In the genomic region with DNA sequence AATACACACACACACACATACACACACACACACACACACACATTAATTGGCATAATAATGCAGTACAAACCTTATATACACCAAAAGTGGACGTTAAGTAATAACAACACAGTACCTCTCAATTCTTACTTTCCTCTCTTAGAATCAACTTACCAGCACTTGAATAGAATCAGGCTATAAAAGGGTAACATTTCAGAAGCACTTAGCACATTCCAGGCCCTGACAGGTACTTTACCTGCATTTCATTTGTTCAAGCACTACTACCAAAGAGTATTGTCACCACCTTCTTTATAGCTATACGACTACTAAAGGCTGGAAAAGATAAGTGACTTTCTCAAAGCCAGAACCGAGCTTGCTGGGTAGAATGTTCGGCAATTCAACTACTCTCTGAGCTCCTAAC, we compare ENCODE assay signal across 7 mouse cellular contexts. TPM values are rescaled to one million over a fixed set of nuclear protein-coding genes. Genes with fewer than 3 reads are reported as not detected.
A peak's percentile ranks its signal among the peaks of the same experiment; 100 is the strongest.
DNase-seq lines count a peak whose midpoint lies in the region; ATAC-seq lines count a peak whose summit lies in the region.

No protein-coding gene starts in this region.

- H3K4me2 ChIP-seq in forebrain, embryonic 15.5 days (replicated peaks): peak overlapping the region; percentile 64
- peak overlapping the region; percentile 75 for H3K4me2 ChIP-seq in liver, embryonic 16.5 days (ENCODE audit: low read depth, low read length)

- no peaks in the 10 kb centered on the region for H3K27me3 ChIP-seq in megakaryocyte, embryonic 14.5 days (replicated peaks)
- H3K27me3 ChIP-seq in forebrain, embryonic 15.5 days: peaks cover 9% of the 10 kb centered on the region; the same call in 1 of the 2 replicates
- no peaks in the 10 kb centered on the region for H3K27me3 ChIP-seq in liver, embryonic 16.5 days (ENCODE audit: control insufficient read depth, insufficient read depth, low read depth, low read length)

- no peak for DNase-seq in adrenal gland, adult 2 months
- DNase-seq in urinary bladder, postnatal 10 days (ENCODE audit: low spot score): no peak
- no peak for DNase-seq in testis, postnatal 10 days (ENCODE audit: low spot score)

- ATAC-seq in megakaryocyte, adult 5-6 weeks (ENCODE audit: poor library complexity, severe bottlenecking): no peak
- no peak for ATAC-seq in forebrain, embryonic 15.5 days (replicated peaks)
- no peak for ATAC-seq in liver, embryonic 16.5 days (ENCODE audit: low read depth)

- H3K9me3 ChIP-seq in megakaryocyte, embryonic 14.5 days: no peaks in the 10 kb centered on the region
- no peaks in the 10 kb centered on the region for H3K9me3 ChIP-seq in forebrain, embryonic 15.5 days
- H3K9me3 ChIP-seq in liver, embryonic 16.5 days (replicated peaks; ENCODE audit: control insufficient read depth, low read length): no peaks in the 10 kb centered on the region

- no peak overlapping the region for H3K27ac ChIP-seq in forebrain, embryonic 15.5 days (replicated peaks)
- H3K27ac ChIP-seq in liver, embryonic 16.5 days (ENCODE audit: low read length): peak overlapping the region; percentile 90; the same call in 1 of the 2 replicates

- peaks cover 11% of the 10 kb centered on the region for H3K36me3 ChIP-seq in megakaryocyte, embryonic 14.5 days (replicated peaks; ENCODE audit: low read length)
- no peaks in the 10 kb centered on the region for H3K36me3 ChIP-seq in forebrain, embryonic 15.5 days
- H3K36me3 ChIP-seq in liver, embryonic 16.5 days (ENCODE audit: control insufficient read depth, insufficient read depth): no peaks in the 10 kb centered on the region

- H3K9ac ChIP-seq in forebrain, embryonic 15.5 days (replicated peaks): no peak overlapping the region
- H3K9ac ChIP-seq in liver, embryonic 16.5 days (ENCODE audit: low read depth, low read length): peak overlapping the region; percentile 92

- peaks cover 26% of the 10 kb centered on the region for H3K4me1 ChIP-seq in megakaryocyte, embryonic 14.5 days
- peaks cover 15% of the 10 kb centered on the region for H3K4me1 ChIP-seq in forebrain, embryonic 15.5 days
- peaks cover 14% of the 10 kb centered on the region for H3K4me1 ChIP-seq in liver, embryonic 16.5 days (ENCODE audit: control insufficient read depth, low read depth, low read length)

- H3K4me3 ChIP-seq in megakaryocyte, embryonic 14.5 days (replicated peaks): peak overlapping the region; percentile 96
- H3K4me3 ChIP-seq in forebrain, embryonic 15.5 days: peak overlapping the region; percentile 99
- H3K4me3 ChIP-seq in liver, embryonic 16.5 days (ENCODE audit: low read depth, low read length): peak overlapping the region; percentile 92

- 82% methylated on average over 4 of the region's 4 CpGs for WGBS in forebrain, embryonic 15.5 days
- WGBS in liver, embryonic 16.5 days (ENCODE audit: insufficient replicate concordance): 30% methylated on average over 4 of the region's 4 CpGs

RNA-seq across cellular contexts. Expression of gene Spopl, which starts 1.3 kb away (rescaled TPM):
- polyA plus RNA-seq in megakaryocyte, embryonic 14.5 days (2012; ENCODE audit: insufficient read depth, low replicate concordance): 0.32 and 3.9 TPM in 2 replicates
- 12.5 and 16.1 TPM in 2 replicates for total RNA-seq in megakaryocyte, adult 5-6 weeks (2015)
- total RNA-seq in megakaryocyte, adult 5-6 weeks (2017): 23.1 and 23.6 TPM in 2 replicates
- 8.6 and 11.3 TPM in 2 replicates for polyA plus RNA-seq in forebrain, embryonic 15.5 days (2015; fragmentation: Nextera tagmentation; extraction: Ambion mirVana)
- 4.7 and 5.0 TPM in 2 replicates for polyA plus RNA-seq in liver, embryonic 16.5 days (2015; fragmentation: Nextera tagmentation; extraction: Ambion mirVana)
- 10 to 100 TPM; 15.8 to 19.2 TPM for total RNA-seq in adrenal gland, adult 2 months (2021)
- polyA plus RNA-seq in adrenal gland, adult 2 months (2012; rRNA removed): 0.85 and 1.5 TPM in 2 replicates
